Mouse (Mus musculus): Measurements from ENCODE around the gene Inha. TPM values are rescaled to one million over a fixed set of nuclear protein-coding genes. Genes with fewer than 3 reads are reported as not detected.

Gene Inha
- 1.2 TPM for total RNA-seq (2023)

DNA sequence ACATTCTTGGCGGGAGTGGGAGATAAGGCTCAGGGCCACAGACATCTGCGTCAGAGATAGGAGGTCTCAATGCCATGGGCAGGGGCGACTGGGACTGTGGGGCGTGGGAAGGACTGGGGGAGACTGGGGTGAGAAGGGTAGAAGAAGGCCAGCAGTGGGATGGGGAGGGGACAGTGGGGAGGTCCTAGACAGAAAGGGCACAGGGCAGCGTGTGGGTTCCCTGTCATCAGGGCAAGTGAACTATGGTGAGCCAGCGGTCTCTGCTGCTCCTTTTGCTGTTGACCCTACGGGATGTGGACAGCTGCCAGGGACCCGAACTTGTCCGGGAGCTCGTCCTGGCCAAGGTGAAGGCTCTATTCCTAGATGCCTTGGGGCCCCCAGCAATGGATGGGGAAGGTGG, at the start of gene Inha:
Gene Inha, plus strand, starts transcription at position 72 of the 400 bp plus-strand sequence.

DNA sequence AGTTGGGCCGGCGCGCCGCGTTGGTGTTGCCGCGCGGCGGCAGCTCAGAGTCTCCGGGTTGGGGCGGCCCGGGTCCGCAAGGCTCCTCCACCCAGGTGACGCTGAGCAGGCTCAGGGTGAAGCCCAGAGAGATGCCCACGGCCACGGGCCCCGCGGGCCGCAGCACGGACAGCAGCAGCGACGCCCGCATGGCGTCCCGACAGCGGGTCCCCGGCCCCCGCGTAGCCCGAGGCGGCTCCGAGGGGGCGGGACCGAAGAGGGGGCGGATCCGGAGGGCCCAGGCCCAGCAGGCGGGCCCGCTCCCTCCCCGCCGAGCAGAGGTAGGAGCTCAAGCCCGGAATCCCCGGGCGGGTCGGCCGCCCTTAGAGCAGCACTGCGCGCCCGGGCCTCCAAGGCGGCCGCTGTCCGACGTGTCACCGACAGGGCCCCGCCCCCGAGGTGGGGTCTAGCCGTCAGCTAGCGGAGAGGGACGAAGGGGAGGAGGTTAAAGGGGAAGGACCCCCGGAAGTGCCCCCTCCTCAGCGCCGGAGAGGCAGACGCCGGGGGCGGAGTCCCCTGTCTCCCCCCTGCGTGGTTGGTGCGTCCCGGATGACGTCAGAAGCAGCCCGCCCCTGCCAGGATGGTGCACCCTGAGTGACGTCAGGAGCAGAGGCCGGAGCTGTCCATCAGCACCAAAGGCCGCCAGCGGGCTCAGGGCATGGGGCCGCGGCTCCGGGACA, 27.8 kb upstream of the Inha start, which contains the start of the genes Chpf and Tmem198:
Gene Chpf, minus strand, starts transcription at position 392 of the 719 bp plus-strand sequence.
Gene Tmem198, plus strand, starts transcription at position 617 of the 719 bp plus-strand sequence.

GRCm38 (mm10) chr1:75505956-75506831, 683 bp upstream of the Inha start, which contains the start of gene Obsl1:
Obsl1 (minus strand) TSS chr1:75506452.

GRCm38 (mm10) chr1:75521321-75522031, 14.6 kb downstream of the Inha start, which contains the start of gene Stk11ip:
Stk11ip (plus strand) TSS chr1:75521529.

DNA sequence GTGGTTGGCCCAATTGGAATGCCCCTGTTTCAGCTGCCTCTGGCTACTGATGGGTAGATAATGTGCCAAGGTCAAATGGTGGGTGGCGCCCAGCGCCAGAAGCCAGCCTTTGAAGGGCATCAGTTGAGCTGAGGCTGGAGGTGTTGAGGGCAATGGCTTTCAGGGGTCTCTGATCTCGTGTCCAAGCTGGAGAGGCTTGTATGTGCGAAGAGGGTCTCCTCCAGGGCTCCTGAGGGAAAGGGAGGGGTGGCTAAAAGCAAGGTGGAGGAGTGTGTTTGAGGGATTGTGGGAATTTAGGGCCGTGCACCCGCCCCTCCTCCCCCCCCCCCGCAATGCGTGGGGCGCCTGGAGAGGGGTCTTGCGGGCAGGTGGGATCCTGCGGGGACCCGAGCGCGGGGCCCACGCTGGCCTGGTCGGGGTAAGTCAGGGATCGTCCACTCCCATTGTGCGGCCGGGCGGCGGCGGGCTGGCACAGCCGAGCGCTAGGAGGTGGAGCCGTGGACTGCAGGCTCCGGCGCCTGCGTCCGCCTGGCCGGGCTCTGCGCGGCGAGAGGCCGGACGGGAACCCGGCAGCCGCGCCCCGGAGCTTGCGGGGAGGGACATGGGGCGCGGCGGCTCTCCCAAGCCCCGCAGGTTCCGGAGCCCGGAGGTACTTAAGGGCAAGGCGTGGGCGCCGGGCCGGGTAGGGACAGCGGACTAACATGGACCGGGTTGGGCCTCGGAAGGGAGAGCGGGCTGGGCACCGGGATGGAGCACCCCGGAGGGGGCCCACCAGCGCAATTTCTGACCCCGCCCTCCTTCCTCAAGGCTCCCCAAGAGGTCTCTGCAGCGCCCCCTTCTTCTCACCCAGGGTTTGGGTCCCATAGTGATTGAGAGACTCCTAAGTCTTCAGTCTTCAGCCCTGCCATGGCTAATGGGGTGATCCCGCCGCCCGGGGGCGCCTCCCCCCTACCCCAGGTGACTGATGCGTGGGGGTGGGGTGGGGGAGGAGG, 39.4 kb downstream of the Inha start, which contains the start of gene Slc4a3:
Gene Slc4a3, plus strand, starts transcription at position 302 of the 992 bp plus-strand sequence.

Other genes with a start within 250 kb of the Inha start
- gene Ptprn, start 242.6 kb upstream of the Inha start, total RNA-seq (2023): 0.53 TPM
- gene Resp18, start 228.7 kb upstream of the Inha start, total RNA-seq (2023): not detected
- 33.5 TPM for gene Dnpep, start 189.1 kb upstream of the Inha start, total RNA-seq (2023)
- 0.38 TPM for gene Des, start 146.7 kb upstream of the Inha start, total RNA-seq (2023)
- 0.41 TPM for gene Speg, start 131.8 kb upstream of the Inha start, total RNA-seq (2023)
- 60.7 TPM for gene Gmppa, start 71.1 kb upstream of the Inha start, total RNA-seq (2023)
- not detected for gene Asic4, start 56.6 kb upstream of the Inha start, total RNA-seq (2023)
- gene Chpf, start 27.8 kb upstream of the Inha start, total RNA-seq (2023): 28.2 TPM
- 2.8 TPM for gene Tmem198, start 27.5 kb upstream of the Inha start, total RNA-seq (2023)
- 2.0 TPM for gene Obsl1, start 625 bp upstream of the Inha start, total RNA-seq (2023)
- gene Stk11ip, start 14.5 kb downstream of the Inha start, total RNA-seq (2023): 82.6 TPM
- 0.98 TPM for gene Slc4a3, start 39.2 kb downstream of the Inha start, total RNA-seq (2023)

All from CD4-positive naive resting alpha-beta T cell, adult 57 days (primary cell).